Mouse (Mus musculus) retina, postnatal 7 days (tissue): ENCODE measurements around the gene Tcf7l2.

Experiments
- DNase-seq: peaks from one replicate; pipeline ENCODE4 v3.0.0-alpha.2; 2012; ENCODE audit warnings: low read depth, low spot score

Tcf7l2 gene

GRCm38 (mm10) chr19:55902573-55903385 lies 161.2 kb downstream of the Tcf7l2 start:
- DNase-seq, result no peak

GRCm38 (mm10) chr19:55909039-55909438 lies 167.4 kb downstream of the Tcf7l2 start:
- DNase-seq, result no peak

DNA sequence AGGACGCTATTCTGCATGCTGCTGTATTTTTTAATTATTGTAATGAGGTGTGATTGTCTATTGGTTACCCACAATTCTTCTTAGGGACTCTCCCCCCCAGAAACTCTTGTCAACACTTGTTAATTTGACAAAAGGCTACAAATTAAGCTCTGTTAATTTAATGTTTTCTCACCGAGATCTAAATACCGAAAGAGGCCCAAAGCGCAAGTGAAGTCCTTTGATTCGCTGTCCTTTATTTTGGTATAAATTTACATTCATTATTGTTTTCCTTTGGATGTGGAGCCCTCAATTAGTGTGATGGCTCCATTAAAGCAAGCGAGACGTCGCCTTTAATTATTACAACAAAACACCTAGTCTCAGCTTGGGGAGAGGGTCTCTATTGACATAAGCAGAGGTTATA lies 170.3 kb downstream of the Tcf7l2 start:
- no peak for DNase-seq

DNA sequence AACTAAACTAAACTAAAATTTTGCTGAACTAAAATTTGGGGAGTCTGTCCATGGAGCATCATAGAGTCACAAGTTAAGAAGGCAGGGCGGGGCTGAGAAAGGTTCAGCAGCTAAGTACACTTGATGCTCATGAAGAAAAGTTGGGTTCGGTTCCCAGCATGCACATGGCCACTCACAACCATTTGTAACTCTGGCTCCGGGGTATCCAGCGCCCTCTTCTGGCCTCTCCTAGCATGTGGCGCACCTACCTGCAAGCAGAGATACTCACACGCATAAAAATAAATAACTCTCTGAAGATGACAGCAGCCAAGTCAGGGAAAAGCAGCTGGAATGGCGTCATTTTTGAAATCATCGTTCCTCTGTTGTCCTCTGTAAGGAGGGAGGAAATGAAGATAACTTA lies 171.2 kb downstream of the Tcf7l2 start:
- DNase-seq, result no peak

- DNase-seq, result no peak
Observed at GRCm38 (mm10) chr19:55913585-55913984, 172.0 kb downstream of the Tcf7l2 start.

DNA sequence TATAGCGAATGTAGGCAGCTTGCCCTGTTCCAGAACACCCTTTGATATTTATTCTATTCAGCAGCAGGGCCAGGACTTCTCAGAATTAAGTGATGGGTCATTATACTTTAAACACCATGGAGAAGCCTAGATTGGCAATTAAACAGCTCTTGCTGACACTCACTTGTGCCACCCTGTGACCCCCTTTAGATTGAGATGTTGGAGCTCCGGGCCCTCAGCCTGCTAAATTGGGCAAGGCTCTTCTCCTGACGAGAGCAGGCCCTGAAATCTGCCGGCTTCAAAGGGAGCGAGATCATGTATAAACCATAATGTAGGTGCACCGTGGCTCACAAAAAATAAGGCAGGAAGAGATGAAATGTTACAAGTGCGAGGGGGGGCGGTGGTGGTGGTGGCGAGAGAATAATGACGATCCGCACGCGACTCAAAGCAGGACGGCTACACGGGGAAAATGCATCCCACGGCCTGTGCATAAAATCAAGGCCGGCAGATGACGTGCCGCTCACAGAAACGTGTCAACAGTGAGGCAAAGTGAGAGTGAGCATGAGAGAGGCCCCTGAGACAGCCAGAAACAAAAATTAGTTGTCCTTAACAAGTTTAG lies 173.1 kb downstream of the Tcf7l2 start:
- no peak for DNase-seq

GRCm38 (mm10) chr19:55915506-55915905 lies 173.9 kb downstream of the Tcf7l2 start:
- DNase-seq, result no peak

GRCm38 (mm10) chr19:55916211-55916610 lies 174.6 kb downstream of the Tcf7l2 start:
- no peak for DNase-seq

GRCm38 (mm10) chr19:55923789-55924426 lies 182.3 kb downstream of the Tcf7l2 start:
- no peak for DNase-seq

DNA sequence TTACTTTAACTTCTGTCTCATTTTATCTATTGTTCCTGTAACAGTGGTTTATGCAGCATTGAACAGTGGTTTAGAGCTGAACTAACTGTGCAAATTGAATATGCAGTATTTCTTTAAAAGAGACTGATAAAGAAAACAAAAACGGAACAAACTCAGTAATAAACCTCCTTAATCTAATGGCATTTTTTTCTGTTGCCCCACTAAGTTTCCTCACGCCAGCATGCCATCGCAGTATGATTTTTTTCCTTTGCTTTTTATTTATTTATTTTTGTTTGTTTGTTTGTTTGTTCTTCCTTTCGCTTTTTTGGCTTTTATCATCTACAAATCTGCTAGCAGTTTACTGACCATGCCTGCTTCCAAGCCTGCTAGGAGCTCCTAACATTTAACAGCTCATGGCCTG lies 183.2 kb downstream of the Tcf7l2 start:
- no peak for DNase-seq

GRCm38 (mm10) chr19:55925425-55925803 lies 183.8 kb downstream of the Tcf7l2 start:
- DNase-seq, result no peak

GRCm38 (mm10) chr19:55925804-55926521 lies 184.3 kb downstream of the Tcf7l2 start:
- DNase-seq, result no peak

GRCm38 (mm10) chr19:55926858-55927673 lies 185.4 kb downstream of the Tcf7l2 start:
- DNase-seq, result no peak

- no peak for DNase-seq
Observed at GRCm38 (mm10) chr19:55927674-55928061, 186.0 kb downstream of the Tcf7l2 start.

GRCm38 (mm10) chr19:55928674-55929073 lies 187.1 kb downstream of the Tcf7l2 start:
- no peak for DNase-seq

- DNase-seq, result no peak
Observed at GRCm38 (mm10) chr19:55931642-55932041, 190.0 kb downstream of the Tcf7l2 start.

DNA sequence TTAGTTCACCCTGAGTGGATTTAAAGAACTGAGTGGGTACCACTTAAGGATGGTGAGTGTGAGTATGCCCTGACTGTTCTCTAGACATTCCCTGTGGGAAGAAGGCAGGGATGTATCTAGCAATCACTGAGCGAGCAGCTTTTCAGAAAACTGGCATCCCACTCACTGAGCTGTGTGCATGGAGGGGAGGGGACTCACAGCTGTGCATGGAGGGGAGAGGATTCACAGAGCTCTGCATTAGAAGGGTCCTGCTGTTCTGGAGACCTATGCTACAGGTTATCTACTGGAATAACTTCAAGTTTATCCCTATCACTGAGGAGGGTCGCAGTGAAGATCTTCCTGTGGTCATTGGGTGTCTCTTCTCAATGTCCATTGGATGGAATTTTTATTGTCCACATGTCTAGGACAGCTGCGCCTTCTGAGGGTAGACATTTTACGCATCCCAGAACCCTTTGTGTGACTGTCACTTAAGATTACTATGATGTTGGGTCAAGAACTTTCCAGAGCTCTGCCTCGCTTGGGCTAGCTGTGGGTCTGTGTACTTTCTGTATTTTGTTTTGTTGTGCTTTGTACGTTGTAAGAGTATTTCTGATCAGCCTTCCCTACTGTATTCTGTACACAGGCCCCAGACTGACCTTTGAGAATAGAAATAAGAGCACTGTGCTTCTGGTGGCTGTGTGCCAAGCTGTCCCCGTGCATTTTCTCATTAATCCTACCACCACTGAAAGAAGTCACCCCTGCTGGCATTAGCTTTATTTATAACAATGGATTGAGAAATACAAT lies 192.5 kb downstream of the Tcf7l2 start:
- no peak for DNase-seq

GRCm38 (mm10) chr19:55934730-55935003 lies 193.0 kb downstream of the Tcf7l2 start:
- DNase-seq, result no peak

DNA sequence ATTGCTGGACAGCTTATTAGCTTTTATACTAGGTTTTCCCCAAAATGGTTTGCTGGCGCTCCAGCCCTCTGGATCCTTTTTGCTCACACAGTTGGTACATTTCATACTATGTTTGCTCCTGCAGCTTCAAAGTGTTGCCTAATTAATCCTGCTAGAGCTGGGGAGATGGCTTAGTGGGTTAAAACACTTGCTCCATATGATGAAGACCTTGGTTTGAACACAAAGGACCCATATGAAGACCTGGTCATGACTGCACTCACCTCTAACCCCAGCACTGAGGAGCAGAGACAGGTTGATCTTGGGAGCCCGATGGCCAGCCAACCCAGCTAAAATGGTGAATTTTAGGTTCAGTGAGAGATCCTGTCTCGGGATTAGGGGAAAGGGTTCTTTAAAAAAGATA lies 195.4 kb downstream of the Tcf7l2 start:
- no peak for DNase-seq

- no peak for DNase-seq
Observed at GRCm38 (mm10) chr19:55938254-55939046, 196.8 kb downstream of the Tcf7l2 start.
